Comparison of ENCODE assay signal across 8 mouse cellular contexts in genomic region chr5:16937840-16938239, GRCm38 (mm10).
DNase-seq lines count a peak whose midpoint lies in the region; ATAC-seq and TF ChIP-seq lines count a peak whose summit lies in the region.

No protein-coding gene starts in this region.

- DNase-seq in heart, postnatal 10 days, result peak; percentile 21 to 59
- no peak for DNase-seq in heart, adult 9 months (ENCODE audit: low spot score in 2 of 2)
- DNase-seq in B cell, adult 2 months, result peak; percentile 5 to 22
- peak; percentile 71 for DNase-seq in adipocyte (ENCODE audit: low spot score)
- peak; percentile 4 to 76 for DNase-seq in frontal cortex, adult 2 months (ENCODE audit: extremely low spot score in 1 of 2, low spot score in 1 of 2)
- peak; percentile 89 for DNase-seq in limb, embryonic 14.5 days (ENCODE audit: low spot score)
- peak; percentile 46 to 67 for DNase-seq in right cerebral cortex, postnatal 10 days (ENCODE audit: low spot score in 2 of 2)
- no peak for DNase-seq in cerebellum, adult 18-20 months

- WGBS in limb, embryonic 14.5 days, result 54% methylated on average over 1 of the region's 1 CpGs

- no peaks in the 10 kb centered on the region for H3K9me3 ChIP-seq in limb, embryonic 14.5 days (ENCODE audit: control insufficient read depth, low read length)

- no peak for TF ChIP-seq POLR2A in limb, embryonic 14.5 days (IDR thresholded peaks at IDR 0.05; ENCODE audit: borderline replicate concordance, extremely low read depth, insufficient read depth, insufficient read length)

- H3K4me2 ChIP-seq in limb, embryonic 14.5 days (replicated peaks; ENCODE audit: low read depth, low read length, severe bottlenecking), result no peak overlapping the region

- no peaks in the 10 kb centered on the region for H3K27me3 ChIP-seq in limb, embryonic 14.5 days (ENCODE audit: control insufficient read depth, insufficient read depth, low read length)

- H3K27ac ChIP-seq in limb, embryonic 14.5 days (replicated peaks; ENCODE audit: low read depth, low read length), result no peak overlapping the region

- no peak for ATAC-seq in limb, embryonic 14.5 days (ENCODE audit: low FRiP score, low read depth)

- no peak overlapping the region for H3K4me3 ChIP-seq in limb, embryonic 14.5 days (replicated peaks; ENCODE audit: low read length)

- no peaks in the 10 kb centered on the region for H3K4me1 ChIP-seq in limb, embryonic 14.5 days (ENCODE audit: control insufficient read depth, insufficient read depth, low read length)

- no peaks in the 10 kb centered on the region for H3K36me3 ChIP-seq in limb, embryonic 14.5 days (ENCODE audit: control insufficient read depth, insufficient read depth, low read length)

- intact Hi-C loops in heart, postnatal 10 days (cut with DNase I), result loop anchor here (5.0 kb wide), 1 partner anchor 829 kb away; no protein-coding TSS in a partner anchor

- no peak overlapping the region for H3K9ac ChIP-seq in limb, embryonic 14.5 days (ENCODE audit: low read depth, low read length, severe bottlenecking)

Comparison
In these comparisons a context has a peak if more than half of its experiments do, and no peak if none do; other contexts are left out.
1. DNase-seq: peak in heart, postnatal 10 days (2 of 2), B cell, adult 2 months (2 of 2), adipocyte (single experiment), frontal cortex, adult 2 months (2 of 2), limb, embryonic 14.5 days (single experiment) and right cerebral cortex, postnatal 10 days (2 of 2); none in heart, adult 9 months (0 of 2) and cerebellum, adult 18-20 months (0 of 2).